Mouse (Mus musculus) embryonic facial prominence, embryonic 11.5 days (tissue): Measurements from ENCODE around the gene Arid2. TPM values are rescaled to one million over a fixed set of nuclear protein-coding genes. Genes with fewer than 3 reads are reported as not detected.
"Not testable (repeated sequence)": the region's sequence is repeated elsewhere in the genome, so short reads cannot be mapped to it uniquely, and the experiment has no call there.

Experiments
- ATAC-seq: fragments of 200-750 bp; cut with Nextera tagmentation; replicated peaks from 2 replicates; pipeline ENCODE4 v1.8.0; 2017; ENCODE audit warnings: low read depth; ENCODE audit not compliant: insufficient number of reproducible peaks, low FRiP score, low TSS enrichment
- DNase-seq: peaks from one replicate; pipeline ENCODE4 v3.0.0-alpha.2; 2015; ENCODE audit warnings: low spot score
- H3K27ac ChIP-seq: fragments of 300-500 bp; sonication (generic); replicated peaks from 2 replicates; pipeline ENCODE4 v1.5.1; 2014; ENCODE audit warnings: mild to moderate bottlenecking, low read depth, low read length, control low read depth
- H3K27me3 ChIP-seq: fragments of 300-500 bp; sonication (generic); 2 replicates; pipeline ENCODE4 v1.6.1; 2014; ENCODE audit warnings: mild to moderate bottlenecking, low read length, moderate library complexity, mixed read lengths; ENCODE audit not compliant: control insufficient read depth, insufficient read depth
- H3K36me3 ChIP-seq: fragments of 300-500 bp; sonication (generic); replicated peaks from 2 replicates; pipeline ENCODE4 v1.6.1; 2014; ENCODE audit warnings: low read depth, mild to moderate bottlenecking, low read length, moderate library complexity, mixed read lengths; ENCODE audit not compliant: control insufficient read depth, insufficient read depth
- H3K4me1 ChIP-seq: fragments of 300-500 bp; sonication (generic); 2 replicates; pipeline ENCODE4 v1.6.1; 2014; ENCODE audit warnings: low read length, mixed read lengths; ENCODE audit not compliant: control insufficient read depth, insufficient read depth
- H3K4me2 ChIP-seq: fragments of 300-500 bp; sonication (generic); 2 replicates; pipeline ENCODE4 v1.6.1; 2014; ENCODE audit warnings: low read depth, mild to moderate bottlenecking, control low read depth, low read length, moderate library complexity
- H3K4me3 ChIP-seq: fragments of 300-500 bp; sonication (generic); 2 replicates; pipeline ENCODE4 v1.5.1; 2014; ENCODE audit warnings: low read depth, low read length, control low read depth
- H3K9ac ChIP-seq: fragments of 300-500 bp; sonication (generic); replicated peaks from 2 replicates; pipeline ENCODE4 v1.6.1; 2014; ENCODE audit warnings: mild to moderate bottlenecking, control low read depth, low read length
- H3K9me3 ChIP-seq: fragments of 300-500 bp; sonication (generic); replicated peaks from 2 replicates; pipeline ENCODE4 v1.6.1; 2016; ENCODE audit warnings: mild to moderate bottlenecking, low read length, inconsistent platforms, mixed read lengths; ENCODE audit not compliant: control insufficient read depth
- WGBS: fragments of 180-500 bp; shearing (Covaris S2); extraction: QIAGEN DNeasy Blood & Tissue Kit; methylation state at CpG from one replicate; pipeline ENCODE4 v1.1.7; 2014; 5-methylcytosine and 5-hydroxymethylcytosine counted together
- polyA plus RNA-seq: library from polyadenylated mRNA; unstranded; fragments of >200 nt; fragmentation: Nextera tagmentation; extraction: Ambion mirVana; gene quantifications from 2 replicates; pipeline ENCODE4 v1.2.1, GENCODE M21; 2014

Gene Arid2
- polyA plus RNA-seq, result 35.5 and 39.3 TPM in 2 replicates

GRCm38 (mm10) chr15:96287369-96287975 is at the start of gene Arid2:
TSS of gene Arid2 (plus strand) at chr15:96287518.
- no peaks in the 10 kb centered on the region for H3K4me1 ChIP-seq
- peak within 1 kb of the TSS; percentile 100 for H3K27ac ChIP-seq
- ATAC-seq, result no peak; the same call in 1 of the 2 replicates
- 0% methylated on average over 42 of the region's 67 CpGs for WGBS
- no peaks in the 10 kb centered on the region for H3K27me3 ChIP-seq
- H3K4me3 ChIP-seq, result peak within 1 kb of the TSS; percentile 93
- H3K4me2 ChIP-seq, result peak within 1 kb of the TSS; percentile 80
- H3K9me3 ChIP-seq, result no peaks in the 10 kb centered on the region
- peak within 1 kb of the TSS; percentile 100 for H3K9ac ChIP-seq
- peak; percentile 83 for DNase-seq
- no peaks in the 10 kb centered on the region for H3K36me3 ChIP-seq

- Histone ChIP-seq H3K9me3 (no peaks in the 10 kb centered on the region), H3K27me3 (no peaks in the 10 kb centered on the region), H3K27ac (no peak overlapping the region), H3K4me1 (no peaks in the 10 kb centered on the region), H3K9ac (no peak overlapping the region), H3K36me3 (no peaks in the 10 kb centered on the region), H3K4me2 (no peak overlapping the region), H3K4me3 (no peak overlapping the region)
- no peak for DNase-seq
- no peak for ATAC-seq
- 86% methylated on average over 4 of the region's 4 CpGs for WGBS
These were observed 49.2 kb upstream of the Arid2 start for GRCm38 (mm10) chr15:96238071-96238470.

GRCm38 (mm10) chr15:96244171-96244570 is 43.1 kb upstream of the Arid2 start:
- no peaks in the 10 kb centered on the region for H3K9me3 ChIP-seq
- no peaks in the 10 kb centered on the region for H3K36me3 ChIP-seq
- no peak overlapping the region for H3K27ac ChIP-seq
- no peak for DNase-seq
- H3K9ac ChIP-seq, result no peak overlapping the region
- no peak for ATAC-seq
- no peaks in the 10 kb centered on the region for H3K27me3 ChIP-seq
- WGBS, result 87% methylated on average over 6 of the region's 6 CpGs
- H3K4me2 ChIP-seq, result no peak overlapping the region
- H3K4me1 ChIP-seq, result no peaks in the 10 kb centered on the region
- no peak overlapping the region for H3K4me3 ChIP-seq

GRCm38 (mm10) chr15:96244715-96245114 is 42.6 kb upstream of the Arid2 start:
- not testable (repeated sequence) for H3K4me3 ChIP-seq, H3K27me3 ChIP-seq, H3K9ac ChIP-seq, H3K27ac ChIP-seq, DNase-seq, H3K4me1 ChIP-seq, H3K36me3 ChIP-seq, H3K4me2 ChIP-seq, H3K9me3 ChIP-seq, ATAC-seq
- 61% methylated on average over 10 of the region's 10 CpGs for WGBS

GRCm38 (mm10) chr15:96253827-96254226 is 33.5 kb upstream of the Arid2 start:
- H3K27me3 ChIP-seq, result no peaks in the 10 kb centered on the region
- DNase-seq (peak; percentile 27), ATAC-seq (no peak)
- H3K4me2 ChIP-seq, result peak overlapping the region; percentile 37
- peak overlapping the region; percentile 2; the same call in 1 of the 2 replicates for H3K9ac ChIP-seq
- H3K4me3 ChIP-seq, result peak overlapping the region; percentile 17; the same call in 1 of the 2 replicates
- H3K4me1 ChIP-seq, result no peaks in the 10 kb centered on the region
- H3K27ac ChIP-seq, result no peak overlapping the region
- H3K36me3 ChIP-seq, result no peaks in the 10 kb centered on the region
- no peaks in the 10 kb centered on the region for H3K9me3 ChIP-seq
- 3% methylated on average over 7 of the region's 7 CpGs for WGBS

- peak overlapping the region; percentile 2; the same call in 1 of the 2 replicates for H3K9ac ChIP-seq
- no peaks in the 10 kb centered on the region for H3K9me3 ChIP-seq
- H3K4me2 ChIP-seq, result peak overlapping the region; percentile 37
- H3K4me3 ChIP-seq, result peak overlapping the region; percentile 17
- no peaks in the 10 kb centered on the region for H3K27me3 ChIP-seq
- ATAC-seq, result no peak
- H3K36me3 ChIP-seq, result no peaks in the 10 kb centered on the region
- WGBS, result 2% methylated on average over 17 of the region's 17 CpGs
- no peaks in the 10 kb centered on the region for H3K4me1 ChIP-seq
- peak; percentile 45 for DNase-seq
- H3K27ac ChIP-seq, result no peak overlapping the region
These were observed 33.0 kb upstream of the Arid2 start for GRCm38 (mm10) chr15:96254356-96254755.

GRCm38 (mm10) chr15:96257781-96258180 is 29.5 kb upstream of the Arid2 start:
- 75% methylated on average over 5 of the region's 5 CpGs for WGBS
- H3K9me3 ChIP-seq, result no peaks in the 10 kb centered on the region; the same call in 1 of the 2 replicates
- no peaks in the 10 kb centered on the region for H3K36me3 ChIP-seq
- H3K4me3 ChIP-seq, result no peak overlapping the region
- ATAC-seq, result no peak
- H3K27ac ChIP-seq, result no peak overlapping the region
- no peak for DNase-seq
- H3K4me2 ChIP-seq, result no peak overlapping the region
- no peaks in the 10 kb centered on the region for H3K4me1 ChIP-seq
- H3K9ac ChIP-seq, result no peak overlapping the region
- no peaks in the 10 kb centered on the region for H3K27me3 ChIP-seq

GRCm38 (mm10) chr15:96264614-96265013 is 22.7 kb upstream of the Arid2 start:
- Histone ChIP-seq H3K4me1 (no peaks in the 10 kb centered on the region), H3K4me3 (no peak overlapping the region), H3K9me3 (no peaks in the 10 kb centered on the region; the same call in 1 of the 2 replicates), H3K27ac (no peak overlapping the region), H3K4me2 (no peak overlapping the region), H3K36me3 (peaks cover 6% of the 10 kb centered on the region), H3K27me3 (no peaks in the 10 kb centered on the region), H3K9ac (no peak overlapping the region)
- no peak for ATAC-seq
- DNase-seq, result no peak
- 84% methylated on average over 3 of the region's 3 CpGs for WGBS
